Mouse (Mus musculus) megakaryocyte, embryonic 14.5 days (primary cell): ENCODE results near the gene Tnnt2. TPM values are rescaled to one million over a fixed set of nuclear protein-coding genes. Genes with fewer than 3 reads are reported as not detected.

Experiments used
- H3K27me3 ChIP-seq: replicated peaks from 2 replicates; pipeline ENCODE3; 2012; ENCODE audit warnings: inconsistent platforms
- H3K36me3 ChIP-seq: replicated peaks from 2 replicates; pipeline ENCODE3; 2012; ENCODE audit warnings: low read length, inconsistent platforms, mixed read lengths
- H3K4me1 ChIP-seq: 2 replicates; pipeline ENCODE4 v1.6.1; 2012; ENCODE audit warnings: inconsistent platforms
- H3K4me3 ChIP-seq: replicated peaks from 2 replicates; pipeline ENCODE3; 2012; ENCODE audit warnings: moderate library complexity, mild to moderate bottlenecking, inconsistent platforms
- H3K9me3 ChIP-seq: 2 replicates; pipeline ENCODE4 v1.6.1; 2012; ENCODE audit warnings: inconsistent platforms
- FLI1 ChIP-seq: IDR thresholded peaks from 2 replicates; pipeline ENCODE4 v1.6.1; 2012; ENCODE audit warnings: low read length, inconsistent platforms, mixed read lengths
- GATA1 ChIP-seq: IDR thresholded peaks from 3 replicates; pipeline ENCODE4 v1.6.1; 2012; ENCODE audit warnings: mixed read lengths, low read length, inconsistent platforms, borderline replicate concordance
- polyA plus RNA-seq: library from polyadenylated mRNA; stranded (reverse); fragments of >175 nt; gene quantifications from 2 replicates; pipeline ENCODE4 v1.2.3, GENCODE M21; 2012; ENCODE audit warnings: low replicate concordance; ENCODE audit not compliant: insufficient read depth

The Tnnt2 gene
- polyA plus RNA-seq, 1 experiment: 0.59 TPM

GRCm38 (mm10) chr1:135865518-135866194, 29.5 kb downstream of the Tnnt2 start:
- Histone ChIP-seq H3K4me3 (no peak overlapping the region), H3K36me3 (no peaks in the 10 kb centered on the region), H3K9me3 (no peaks in the 10 kb centered on the region), H3K4me1 (peaks cover 12% of the 10 kb centered on the region), H3K27me3 (peaks cover 76% of the 10 kb centered on the region)
- TF ChIP-seq FLI1: no peak
- TF ChIP-seq GATA1: no peak

- H3K27me3 ChIP-seq: peaks cover 72% of the 10 kb centered on the region
- TF ChIP-seq FLI1 (no peak), GATA1 (no peak)
- H3K9me3 ChIP-seq: no peaks in the 10 kb centered on the region
- no peak overlapping the region for H3K4me3 ChIP-seq
- no peaks in the 10 kb centered on the region for H3K36me3 ChIP-seq
- H3K4me1 ChIP-seq: 0 out of 2 replicates have a peak, but pooled peaks cover 2% of the 10 kb centered on the region
Observed at GRCm38 (mm10) chr1:135868570-135868969, 32.4 kb downstream of the Tnnt2 start.

GRCm38 (mm10) chr1:135872991-135873390, 36.8 kb downstream of the Tnnt2 start:
- TF ChIP-seq FLI1 (no peak), GATA1 (no peak)
- no peaks in the 10 kb centered on the region for H3K36me3 ChIP-seq
- no peak overlapping the region for H3K4me3 ChIP-seq
- H3K4me1 ChIP-seq: no peaks in the 10 kb centered on the region
- no peaks in the 10 kb centered on the region for H3K9me3 ChIP-seq
- peaks cover 72% of the 10 kb centered on the region for H3K27me3 ChIP-seq

GRCm38 (mm10) chr1:135877248-135877647, 41.1 kb downstream of the Tnnt2 start:
- TF ChIP-seq FLI1 (no peak), GATA1 (no peak)
- Histone ChIP-seq H3K36me3 (no peaks in the 10 kb centered on the region), H3K4me3 (no peak overlapping the region), H3K27me3 (peaks cover 78% of the 10 kb centered on the region), H3K9me3 (no peaks in the 10 kb centered on the region), H3K4me1 (peaks cover 3% of the 10 kb centered on the region; the same call in 1 of the 2 replicates)

GRCm38 (mm10) chr1:135882385-135883109, 46.4 kb downstream of the Tnnt2 start:
- Histone ChIP-seq H3K4me3 (no peak overlapping the region), H3K27me3 (peaks cover 77% of the 10 kb centered on the region), H3K4me1 (peaks cover 7% of the 10 kb centered on the region), H3K36me3 (no peaks in the 10 kb centered on the region), H3K9me3 (no peaks in the 10 kb centered on the region)
- TF ChIP-seq GATA1 (no peak), FLI1 (no peak)

GRCm38 (mm10) chr1:135889461-135890185, 53.5 kb downstream of the Tnnt2 start:
- peaks cover 80% of the 10 kb centered on the region for H3K27me3 ChIP-seq
- H3K36me3 ChIP-seq: no peaks in the 10 kb centered on the region
- no peak for TF ChIP-seq FLI1
- TF ChIP-seq GATA1: no peak
- H3K4me1 ChIP-seq: peaks cover 4% of the 10 kb centered on the region
- H3K4me3 ChIP-seq: no peak overlapping the region
- H3K9me3 ChIP-seq: no peaks in the 10 kb centered on the region

- TF ChIP-seq GATA1: no peak
- H3K4me3 ChIP-seq: no peak overlapping the region
- H3K27me3 ChIP-seq: peaks cover 81% of the 10 kb centered on the region
- no peaks in the 10 kb centered on the region for H3K36me3 ChIP-seq
- H3K4me1 ChIP-seq: peaks cover 4% of the 10 kb centered on the region
- no peaks in the 10 kb centered on the region for H3K9me3 ChIP-seq
Observed at GRCm38 (mm10) chr1:135891424-135892216, 55.5 kb downstream of the Tnnt2 start.

- Histone ChIP-seq H3K36me3 (no peaks in the 10 kb centered on the region), H3K4me1 (peaks cover 4% of the 10 kb centered on the region), H3K4me3 (no peak overlapping the region), H3K27me3 (peaks cover 83% of the 10 kb centered on the region), H3K9me3 (no peaks in the 10 kb centered on the region)
- TF ChIP-seq FLI1 (no peak), GATA1 (no peak)
Observed at GRCm38 (mm10) chr1:135892233-135892632, 56.1 kb downstream of the Tnnt2 start.

GRCm38 (mm10) chr1:135892764-135893163, 56.6 kb downstream of the Tnnt2 start:
- Histone ChIP-seq H3K27me3 (peaks cover 86% of the 10 kb centered on the region), H3K4me3 (no peak overlapping the region), H3K36me3 (no peaks in the 10 kb centered on the region), H3K9me3 (no peaks in the 10 kb centered on the region), H3K4me1 (peaks cover 4% of the 10 kb centered on the region)
- TF ChIP-seq GATA1: no peak
- no peak for TF ChIP-seq FLI1
